Mouse (Mus musculus) bone marrow macrophage, adult 2 months (primary cell): ENCODE results near the gene Mettl24.

ENCODE experiments used
- CTCF ChIP-seq: IDR thresholded peaks from 2 replicates; pipeline ENCODE4 v1.5.1; 2012; ENCODE audit warnings: low read depth, mild to moderate bottlenecking, low read length, moderate library complexity
- POLR2A ChIP-seq: IDR thresholded peaks from 2 replicates; pipeline ENCODE4 v1.6.1; 2012; ENCODE audit warnings: mild to moderate bottlenecking, low read depth, low read length, borderline replicate concordance

GRCm38 (mm10) chr10:40720883-40721282 is 37.8 kb downstream of the Mettl24 start:
- TF ChIP-seq CTCF (no peak), POLR2A (no peak)
